Mouse (Mus musculus) forebrain, postnatal 0 days (tissue): ENCODE results near the gene Gsdma3. TPM values are rescaled to one million over a fixed set of nuclear protein-coding genes. Genes with fewer than 3 reads are reported as not detected.

Experiments used
- ATAC-seq: fragments of 200-750 bp; cut with Nextera tagmentation; 2 replicates; pipeline ENCODE4 v1.8.0; 2017; ENCODE audit warnings: mild to moderate bottlenecking, moderate library complexity
- DNase-seq: peaks from one replicate; pipeline ENCODE4 v3.0.0-alpha.2; 2015
- H3K27ac ChIP-seq: fragments of 300-500 bp; sonication (generic); 2 replicates; pipeline ENCODE4 v1.5.1; 2014; ENCODE audit warnings: low read depth, mild to moderate bottlenecking, antibody characterized with exemption, low read length, moderate library complexity, mixed read lengths
- H3K27me3 ChIP-seq: fragments of 300-500 bp; sonication (generic); 2 replicates; pipeline ENCODE4 v1.6.1; 2014; ENCODE audit warnings: mild to moderate bottlenecking, low read length, mixed read lengths; ENCODE audit not compliant: insufficient read depth
- H3K36me3 ChIP-seq: fragments of 300-500 bp; sonication (generic); 2 replicates; pipeline ENCODE4 v1.6.1; 2014; ENCODE audit warnings: mild to moderate bottlenecking, moderate library complexity; ENCODE audit not compliant: insufficient read depth
- H3K4me1 ChIP-seq: fragments of 300-500 bp; sonication (generic); 2 replicates; pipeline ENCODE4 v1.6.1; 2014; ENCODE audit warnings: antibody characterized with exemption; ENCODE audit not compliant: insufficient read depth
- H3K4me2 ChIP-seq: fragments of 300-500 bp; sonication (generic); 2 replicates; pipeline ENCODE4 v1.6.1; 2014; ENCODE audit warnings: low read depth, mild to moderate bottlenecking, moderate library complexity
- H3K4me3 ChIP-seq: fragments of 300-500 bp; sonication (generic); 2 replicates; pipeline ENCODE4 v1.5.1; 2014; ENCODE audit warnings: low read depth, low read length, mixed read lengths
- H3K9ac ChIP-seq: fragments of 300-500 bp; sonication (generic); 2 replicates; pipeline ENCODE4 v1.6.1; 2014; ENCODE audit warnings: mild to moderate bottlenecking
- H3K9me3 ChIP-seq: fragments of 300-500 bp; sonication (generic); 2 replicates; pipeline ENCODE4 v1.6.1; 2016; ENCODE audit warnings: low read length
- CTCF ChIP-seq: sonication (generic); IDR thresholded peaks from 2 replicates; pipeline ENCODE4 v1.5.1; 2016; ENCODE audit warnings: antibody characterized with exemption, control low read depth, low read depth
- WGBS: fragments of 180-500 bp; shearing (Covaris S2); extraction: QIAGEN DNeasy Blood & Tissue Kit; methylation state at CpG from one replicate; pipeline ENCODE4 v1.1.7; 2014; 5-methylcytosine and 5-hydroxymethylcytosine counted together
- polyA plus RNA-seq: library from polyadenylated mRNA; unstranded; fragments of >200 nt; fragmentation: Nextera tagmentation; extraction: Ambion mirVana; gene quantifications from 2 replicates; pipeline ENCODE4 v1.2.1, GENCODE M21; 2015
- total RNA-seq: library from RNA; depleted of rRNA; stranded (reverse); fragments of >200 nt; gene quantifications from 2 replicates; pipeline ENCODE4 v1.2.3, GENCODE M21; 2014; rRNA removed

Gsdma3 gene
- total RNA-seq (not detected in 2 replicates), polyA plus RNA-seq (not detected in 2 replicates)

DNA sequence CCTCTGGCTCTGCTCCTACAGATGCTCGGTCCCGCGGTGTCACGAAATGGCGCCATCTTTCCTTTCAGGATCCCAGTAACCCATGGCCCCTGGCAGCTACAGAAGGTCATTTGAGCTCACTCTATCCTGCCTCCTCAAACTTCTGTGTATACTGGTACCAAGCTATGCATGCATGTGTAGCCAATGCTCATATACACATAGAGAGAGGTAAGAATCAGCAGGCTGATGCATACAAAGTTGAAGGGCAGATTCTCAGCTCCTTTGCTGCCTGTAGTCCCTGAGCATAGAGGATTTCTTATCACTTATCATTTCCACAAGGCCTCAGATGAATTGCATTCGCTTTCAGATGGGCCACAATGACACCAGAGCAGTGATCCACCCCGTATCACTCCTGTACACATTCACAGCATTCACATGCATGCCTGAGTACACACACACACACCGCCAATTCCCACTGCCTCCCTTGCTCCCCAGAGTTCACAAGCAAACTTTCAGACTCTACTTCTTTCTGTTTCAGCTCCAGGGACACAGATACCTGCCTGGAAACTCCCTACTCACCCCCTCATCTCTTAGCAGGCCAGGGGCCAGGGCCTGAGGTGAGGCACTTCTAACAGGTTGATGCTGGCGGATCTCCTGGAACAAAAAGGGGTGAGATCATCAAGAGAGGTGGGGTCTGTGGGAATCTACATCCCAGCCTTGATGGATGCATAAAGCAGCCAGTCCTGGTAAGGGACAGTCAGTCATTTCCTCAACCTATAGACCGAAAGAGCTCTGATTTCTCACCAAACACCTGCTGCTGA, at the start of gene Gsdma3, which contains the start of gene Gm12355:
Gene Gsdma3 (plus strand): TSS at position 750 of the 800 bp plus-strand sequence.
Gene Gm12355 (minus strand): TSS at position 51 of the 800 bp plus-strand sequence.
- Histone ChIP-seq H3K27me3 (no peaks in the 10 kb centered on the region), H3K4me1 (no peaks in the 10 kb centered on the region), H3K36me3 (no peaks in the 10 kb centered on the region), H3K4me2 (no peak within 1 kb of the TSS), H3K4me3 (no peak within 1 kb of the TSS), H3K27ac (no peak within 1 kb of the TSS), H3K9ac (no peak within 1 kb of the TSS), H3K9me3 (no peaks in the 10 kb centered on the region)
- WGBS = 89% methylated on average over 10 of the region's 10 CpGs
- ATAC-seq (no peak), DNase-seq (no peak)
- TF ChIP-seq CTCF = no peak

DNA sequence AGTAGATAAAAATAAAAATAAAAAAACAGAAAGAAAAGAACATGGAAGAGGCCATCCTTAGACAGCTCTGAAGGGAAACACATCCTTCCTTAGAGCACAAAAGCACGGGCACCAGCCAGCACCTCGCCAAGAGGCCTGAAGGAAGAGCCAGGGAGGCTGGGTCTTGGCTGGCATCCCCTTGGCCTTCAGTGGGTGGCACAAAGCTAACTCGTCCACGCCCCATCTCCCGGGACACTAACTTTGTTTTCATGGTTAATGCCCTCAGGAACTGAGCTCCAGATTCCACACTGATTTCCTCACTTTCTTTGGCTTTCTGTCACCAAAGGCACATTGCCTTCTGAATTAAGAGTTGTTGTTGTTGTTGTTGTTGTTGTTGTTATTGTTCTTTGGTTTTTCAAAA, 48.4 kb upstream of the Gsdma3 start:
- Histone ChIP-seq H3K9me3 (no peaks in the 10 kb centered on the region), H3K4me3 (no peak overlapping the region), H3K36me3 (peaks cover 16% of the 10 kb centered on the region), H3K4me1 (no peaks in the 10 kb centered on the region), H3K9ac (no peak overlapping the region), H3K4me2 (no peak overlapping the region), H3K27me3 (no peaks in the 10 kb centered on the region), H3K27ac (no peak overlapping the region)
- no peak for TF ChIP-seq CTCF
- DNase-seq (no peak), ATAC-seq (no peak)
- WGBS = 70% methylated on average over 5 of the region's 5 CpGs

- ATAC-seq = no peak
- Histone ChIP-seq H3K9me3 (no peaks in the 10 kb centered on the region), H3K4me2 (no peak overlapping the region), H3K36me3 (peaks cover 25% of the 10 kb centered on the region), H3K4me3 (no peak overlapping the region), H3K27ac (no peak overlapping the region), H3K27me3 (no peaks in the 10 kb centered on the region), H3K9ac (no peak overlapping the region), H3K4me1 (peaks cover 1% of the 10 kb centered on the region; the same call in 1 of the 2 replicates)
- no peak for TF ChIP-seq CTCF
- DNase-seq = no peak
- 67% methylated on average over 16 of the region's 16 CpGs for WGBS
These were observed 45.6 kb upstream of the Gsdma3 start for GRCm38 (mm10) chr11:98580301-98581121.

DNA sequence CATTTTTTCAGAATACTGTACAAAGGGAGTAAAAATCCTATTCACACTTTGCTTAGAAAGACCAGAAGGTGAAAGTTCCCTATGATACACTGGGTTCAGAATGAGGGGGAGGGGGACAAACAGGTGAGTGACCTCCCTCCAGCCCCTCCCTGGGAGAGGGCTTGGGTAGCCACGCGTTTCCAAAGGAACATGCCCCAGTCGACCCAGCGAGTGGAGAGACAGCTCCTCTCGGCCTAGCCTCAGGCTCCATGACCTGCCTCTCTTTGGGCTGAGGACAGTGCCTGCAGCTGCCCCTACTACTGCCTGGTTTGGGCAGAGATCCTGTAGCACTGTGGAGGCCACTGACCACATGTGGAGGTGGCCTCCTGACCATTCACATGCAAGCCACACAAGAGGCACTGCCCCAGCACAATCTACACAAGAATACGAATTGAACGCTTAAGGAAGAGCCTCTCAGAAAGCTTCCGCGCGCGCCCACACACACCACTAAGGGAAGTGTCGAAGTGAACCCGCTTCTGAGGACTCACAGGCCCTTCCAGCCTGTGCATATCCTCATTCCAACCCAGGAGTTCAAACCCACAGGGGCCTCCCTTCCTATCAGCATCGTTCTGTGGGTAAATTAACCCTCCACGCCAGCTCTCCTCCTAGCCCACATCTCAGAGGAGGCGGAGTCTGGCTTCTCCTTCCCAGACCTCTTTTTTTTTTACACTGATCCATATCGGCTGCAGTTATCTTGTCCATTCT, 44.7 kb upstream of the Gsdma3 start:
- Histone ChIP-seq H3K4me3 (no peak overlapping the region), H3K4me1 (peaks cover 11% of the 10 kb centered on the region; the same call in 1 of the 2 replicates), H3K27ac (no peak overlapping the region), H3K36me3 (peaks cover 25% of the 10 kb centered on the region), H3K27me3 (no peaks in the 10 kb centered on the region), H3K9ac (no peak overlapping the region), H3K9me3 (no peaks in the 10 kb centered on the region), H3K4me2 (no peak overlapping the region)
- ATAC-seq = no peak
- 68% methylated on average over 17 of the region's 17 CpGs for WGBS
- TF ChIP-seq CTCF = no peak
- no peak for DNase-seq

DNA sequence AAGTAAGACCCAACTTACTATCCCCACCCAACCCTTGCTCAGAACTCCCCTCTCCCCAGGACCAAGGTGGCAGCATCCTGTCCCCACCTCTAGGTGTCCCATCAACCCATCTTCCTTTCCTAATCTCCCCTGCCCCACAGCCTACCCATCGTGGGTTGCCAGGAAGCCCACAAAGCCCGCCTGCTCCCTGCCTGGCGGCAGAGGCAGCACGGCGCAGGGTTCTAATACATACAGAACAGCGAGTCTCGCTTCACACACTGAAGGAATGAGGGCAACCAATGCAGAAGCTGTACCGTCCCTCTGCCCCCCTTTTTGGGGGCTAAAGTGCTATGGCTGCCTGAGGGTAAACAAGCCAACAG, 44.2 kb upstream of the Gsdma3 start:
- ATAC-seq = no peak
- H3K36me3 ChIP-seq = peaks cover 25% of the 10 kb centered on the region
- H3K4me2 ChIP-seq = no peak overlapping the region
- 80% methylated on average over 8 of the region's 8 CpGs for WGBS
- no peaks in the 10 kb centered on the region for H3K27me3 ChIP-seq
- no peak overlapping the region for H3K27ac ChIP-seq
- H3K4me1 ChIP-seq = peaks cover 11% of the 10 kb centered on the region; the same call in 1 of the 2 replicates
- no peak for TF ChIP-seq CTCF
- no peak for DNase-seq
- H3K4me3 ChIP-seq = no peak overlapping the region
- H3K9me3 ChIP-seq = no peaks in the 10 kb centered on the region
- no peak overlapping the region for H3K9ac ChIP-seq

- Histone ChIP-seq H3K27me3 (no peaks in the 10 kb centered on the region), H3K36me3 (peaks cover 25% of the 10 kb centered on the region), H3K9me3 (no peaks in the 10 kb centered on the region), H3K9ac (no peak overlapping the region), H3K4me2 (no peak overlapping the region), H3K4me1 (peaks cover 15% of the 10 kb centered on the region), H3K4me3 (no peak overlapping the region), H3K27ac (no peak overlapping the region)
- WGBS = 93% methylated on average over 12 of the region's 12 CpGs
- ATAC-seq = no peak
- DNase-seq = no peak
- no peak for TF ChIP-seq CTCF
These were observed 43.5 kb upstream of the Gsdma3 start for GRCm38 (mm10) chr11:98582551-98583264.
